Mouse (Mus musculus): ENCODE data around the gene Cacna2d4. TPM values are rescaled to one million over a fixed set of nuclear protein-coding genes. Genes with fewer than 3 reads are reported as not detected.
A peak's percentile ranks its signal among the peaks of the same experiment; 100 is the strongest.

Gene Cacna2d4
- total RNA-seq, 2 experiments from 2014 or later: 0.82 to 0.97 TPM

- DNase-seq: no peak
These were observed 76.8 kb downstream of the Cacna2d4 start for GRCm38 (mm10) chr6:119313096-119313495.

DNA sequence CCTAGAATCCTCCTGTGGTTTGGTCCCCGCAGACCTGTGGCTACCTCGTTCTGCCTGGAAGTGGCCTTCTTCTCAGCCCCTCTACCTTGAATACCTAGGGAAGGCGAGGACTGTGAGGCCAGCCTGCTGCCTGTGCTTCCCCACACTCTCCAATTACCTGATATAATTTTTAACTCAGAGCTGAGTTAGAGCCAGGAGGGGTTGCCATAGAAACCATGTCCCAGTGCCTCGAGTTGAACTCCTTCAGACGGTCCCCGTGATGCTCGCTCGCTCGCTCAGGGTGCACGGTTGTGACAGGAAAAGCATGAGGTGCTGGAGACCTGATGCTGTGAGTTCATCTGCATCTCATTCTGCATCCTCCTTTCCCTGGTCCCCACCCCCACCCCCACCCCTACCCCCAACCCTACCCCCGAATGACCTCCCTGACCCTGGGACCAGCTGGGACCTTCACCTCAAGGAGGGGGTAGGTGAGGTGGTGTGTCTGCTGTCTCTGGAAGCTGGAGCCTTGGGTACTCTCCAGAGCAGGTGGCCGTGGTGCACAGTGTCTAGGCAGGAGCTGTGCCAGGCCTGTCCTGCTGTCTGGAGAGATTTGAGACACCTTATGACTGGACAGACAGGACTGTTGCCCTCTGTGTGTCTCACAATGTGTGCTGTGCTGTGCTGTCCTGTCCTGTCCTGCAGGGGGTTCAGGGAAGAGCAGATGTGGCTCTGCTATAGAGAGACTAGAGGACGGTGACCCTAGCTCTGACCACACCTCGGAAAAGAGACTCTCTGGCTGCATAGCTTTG is 77.5 kb downstream of the Cacna2d4 start:
- DNase-seq: no peak

- no peak for DNase-seq
These were observed 78.6 kb downstream of the Cacna2d4 start for GRCm38 (mm10) chr6:119314751-119315476.

- no peak for DNase-seq
These were observed 82.4 kb downstream of the Cacna2d4 start for GRCm38 (mm10) chr6:119318732-119319131.

DNA sequence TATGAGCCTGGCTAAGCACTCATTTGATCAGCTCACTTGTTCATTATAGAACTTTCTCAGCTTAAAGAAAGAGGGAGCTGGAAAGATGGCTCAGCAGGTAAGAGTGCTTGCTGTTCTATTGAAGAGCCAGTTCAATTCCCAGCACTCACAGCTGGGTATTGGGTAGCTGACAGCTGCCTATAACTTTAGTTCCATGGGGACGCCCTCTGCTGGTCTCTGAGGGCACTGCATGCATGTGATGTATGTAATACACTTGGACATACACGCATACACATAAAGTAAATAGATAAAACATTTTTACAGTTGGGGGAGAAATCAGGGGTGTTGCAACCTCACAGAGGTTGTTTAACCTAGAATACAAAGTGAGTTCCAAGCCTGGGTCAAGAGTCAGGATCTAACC is 83.0 kb downstream of the Cacna2d4 start:
- DNase-seq: no peak

DNA sequence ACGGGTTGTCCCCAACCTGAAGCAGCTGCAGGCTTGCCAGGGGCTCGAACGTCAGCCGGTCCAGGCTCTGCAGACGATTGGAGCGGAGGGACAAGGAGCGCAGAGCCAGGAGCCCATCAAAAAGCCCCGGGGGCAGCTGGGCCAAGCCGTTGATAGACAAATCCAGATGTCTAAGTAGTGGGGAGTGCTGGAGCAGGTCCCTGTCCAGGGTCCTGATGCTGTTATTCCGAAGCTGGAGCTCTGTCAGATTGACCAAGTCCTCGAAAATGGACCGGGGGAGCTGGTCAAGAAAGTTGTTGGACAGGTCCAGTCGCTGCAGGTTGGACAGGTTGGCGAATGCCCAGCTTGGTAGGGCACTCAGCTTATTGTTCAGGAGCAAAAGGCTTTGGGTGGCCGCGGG is 84.2 kb downstream of the Cacna2d4 start:
- peak; percentile 50 for DNase-seq

- no peak for DNase-seq
These were observed 85.4 kb downstream of the Cacna2d4 start for GRCm38 (mm10) chr6:119321752-119322151.

- DNase-seq: no peak
These were observed 88.5 kb downstream of the Cacna2d4 start for GRCm38 (mm10) chr6:119324776-119325175.

DNA sequence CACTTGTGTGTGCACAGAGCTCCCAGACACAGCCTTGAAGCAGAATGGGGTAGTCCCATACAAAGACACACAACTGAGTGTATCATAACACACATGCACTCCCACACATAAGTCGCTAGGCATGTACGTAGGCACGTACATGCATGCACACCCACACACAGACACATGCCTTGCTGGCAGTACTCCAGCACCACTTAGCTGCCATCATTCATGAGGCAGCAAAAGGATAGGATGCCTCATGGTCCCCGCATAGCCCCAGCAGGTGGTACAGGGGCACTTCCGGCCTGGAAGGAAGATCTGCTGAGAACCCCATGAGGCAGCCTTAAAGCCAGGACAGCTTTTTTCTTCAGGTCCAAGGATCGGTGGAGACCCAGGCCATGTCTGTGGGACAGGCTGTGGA is 89.7 kb downstream of the Cacna2d4 start:
- DNase-seq: no peak

- DNase-seq: no peak
These were observed 90.2 kb downstream of the Cacna2d4 start for GRCm38 (mm10) chr6:119326541-119326940.

GRCm38 (mm10) chr6:119328521-119329115 is 92.3 kb downstream of the Cacna2d4 start:
- no peak for DNase-seq

DNA sequence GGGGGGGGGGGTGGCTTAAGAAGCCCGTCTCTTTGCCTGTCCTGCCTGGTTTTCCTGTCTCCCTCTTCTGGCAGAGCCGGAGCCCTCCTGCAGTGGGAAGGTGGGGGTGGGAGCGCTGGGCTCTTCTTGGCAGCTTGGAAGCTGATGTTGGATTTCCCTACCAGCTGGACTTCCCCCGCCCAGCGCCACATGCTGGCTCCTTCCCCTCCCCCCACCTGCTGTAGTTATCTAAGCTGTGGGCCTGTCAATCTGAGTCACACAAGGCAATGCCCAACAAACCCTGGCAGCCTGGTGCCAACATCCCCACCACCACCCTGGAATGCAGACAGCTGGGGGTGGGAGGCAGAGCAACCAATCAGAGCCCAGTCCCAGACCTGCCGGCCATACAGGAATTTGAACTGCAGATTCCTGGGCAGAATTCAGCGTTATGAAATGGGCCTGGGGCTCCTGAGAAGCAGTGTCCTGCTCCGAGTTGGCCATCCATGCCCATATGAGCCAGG is 92.9 kb downstream of the Cacna2d4 start:
- peak; percentile 29 for DNase-seq

DNA sequence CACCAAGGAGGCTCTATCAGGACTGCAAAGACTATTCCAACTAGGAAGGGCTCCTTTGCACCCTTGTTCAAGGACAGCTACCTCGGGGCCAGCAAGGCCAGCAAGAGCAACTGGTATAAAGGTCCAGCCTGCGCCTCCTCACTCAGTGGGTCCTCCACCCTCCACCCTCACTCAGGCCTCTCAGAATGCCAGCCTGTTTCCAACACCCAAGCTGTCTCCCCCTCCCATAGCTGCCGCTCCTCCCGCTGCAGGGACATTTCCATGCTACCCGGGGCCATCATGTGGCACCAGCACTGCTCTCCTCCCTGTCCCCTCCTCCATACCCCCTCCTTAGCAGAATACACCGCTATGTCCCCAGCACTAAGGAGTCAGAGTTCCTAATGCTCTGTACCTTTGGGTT is 93.6 kb downstream of the Cacna2d4 start:
- no peak for DNase-seq

GRCm38 (mm10) chr6:119330506-119330905 is 94.2 kb downstream of the Cacna2d4 start, which contains the start of gene Lrtm2:
Gene Lrtm2, minus strand, starts transcription at chr6:119330766.
- DNase-seq: no peak

- DNase-seq: no peak
These were observed 95.8 kb downstream of the Cacna2d4 start for GRCm38 (mm10) chr6:119332111-119332510.

DNA sequence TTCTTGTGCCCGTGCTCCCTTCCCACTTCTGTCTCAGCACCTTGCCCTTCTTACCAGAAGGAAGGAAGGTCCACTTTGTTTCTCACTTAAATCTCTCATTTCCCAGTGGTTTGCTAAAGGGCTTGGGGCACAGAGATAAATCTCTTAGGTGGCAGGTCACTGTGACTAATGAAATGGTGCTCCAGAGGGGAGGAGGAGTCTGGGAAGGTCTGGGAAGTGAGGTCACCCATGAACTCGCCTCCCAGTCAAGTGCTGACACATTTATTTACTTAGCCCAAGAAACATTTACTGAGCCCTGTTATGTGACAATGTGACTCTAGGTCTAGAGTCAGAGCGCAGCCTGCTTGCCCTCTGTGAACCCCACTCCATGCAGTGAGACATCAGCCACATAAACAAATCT is 96.9 kb downstream of the Cacna2d4 start:
- no peak for DNase-seq

GRCm38 (mm10) chr6:119333831-119334230 is 97.5 kb downstream of the Cacna2d4 start:
- no peak for DNase-seq

- no peak for DNase-seq
These were observed 99.8 kb downstream of the Cacna2d4 start for GRCm38 (mm10) chr6:119336124-119336523.

GRCm38 (mm10) chr6:119337287-119337686 is 101.0 kb downstream of the Cacna2d4 start:
- DNase-seq: no peak

- DNase-seq: no peak
These were observed 102.0 kb downstream of the Cacna2d4 start for GRCm38 (mm10) chr6:119338121-119338912.

- no peak for DNase-seq
These were observed 105.1 kb downstream of the Cacna2d4 start for GRCm38 (mm10) chr6:119341409-119341808.

DNA sequence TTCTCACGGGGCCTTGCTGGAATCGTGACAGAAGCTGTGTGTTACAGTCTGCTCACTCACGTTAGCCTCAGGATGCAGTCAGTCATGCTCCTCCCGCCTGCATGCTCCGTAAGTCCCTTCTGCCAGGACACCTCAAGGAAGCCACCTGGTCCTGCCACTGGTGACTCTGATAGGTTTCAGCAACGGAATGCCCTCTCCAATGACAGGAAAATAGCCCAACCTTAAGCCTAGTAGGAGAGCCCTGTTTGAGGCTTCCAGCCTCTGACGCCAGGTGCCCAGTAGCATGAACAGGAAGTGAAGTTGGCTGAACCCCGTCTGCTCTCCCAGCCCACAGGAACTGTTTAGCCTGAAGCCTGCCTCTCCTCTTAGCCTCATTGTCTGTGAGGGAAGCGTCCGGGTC is 109.9 kb downstream of the Cacna2d4 start:
- DNase-seq: no peak

Measured in gastrocnemius, postnatal 10 days (tissue).